Mouse (Mus musculus) erythroblast, adult 5-6 weeks (primary cell): ENCODE measurements around the gene Gm6793. TPM values are rescaled to one million over a fixed set of nuclear protein-coding genes. Genes with fewer than 3 reads are reported as not detected.
A peak's percentile ranks its signal among the peaks of the same experiment; 100 is the strongest.

Source experiments
- ATAC-seq: replicated peaks from 2 replicates; pipeline ENCODE4 v1.8.0; 2016; ENCODE audit warnings: moderate number of reproducible peaks, mild to moderate bottlenecking, moderate TSS enrichment, inconsistent platforms; ENCODE audit not compliant: poor library complexity, low FRiP score, severe bottlenecking
- total RNA-seq, 2 experiments: library from RNA; stranded (forward) in 1 of 2; stranded (reverse) in 1 of 2; fragments of 150-400 nt in 1 of 2; fragments of 200-764, 138-1000 nt in 1 of 2; gene quantifications; 2 replicates each; pipeline versions ENCODE4 v1.2.3 to v1.2.4; 2015 to 2017; ENCODE audit warnings: low replicate concordance in 2 of 2

Gene Gm6793
- total RNA-seq, 2 experiments from 2014 or later = not detected

DNA sequence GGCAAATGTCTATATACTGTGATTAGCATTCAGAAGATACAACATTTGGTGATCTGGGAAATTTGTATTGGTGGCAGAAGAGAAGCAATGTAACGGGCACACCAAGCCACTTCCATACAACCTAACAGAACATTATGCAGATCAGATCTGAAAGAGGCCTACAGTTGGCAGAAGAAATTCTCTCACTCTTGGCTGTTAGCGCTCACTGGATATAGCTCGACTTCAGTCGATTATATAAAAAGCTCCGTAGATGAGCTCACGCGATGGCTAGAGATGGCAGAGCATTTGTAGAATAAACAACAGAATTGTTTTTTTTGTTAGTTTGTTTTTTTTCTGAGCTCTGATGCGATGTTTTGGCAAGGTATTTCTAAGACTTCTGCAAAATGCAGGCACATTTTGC is 23.6 kb downstream of the Gm6793 start:
- no peak for ATAC-seq

DNA sequence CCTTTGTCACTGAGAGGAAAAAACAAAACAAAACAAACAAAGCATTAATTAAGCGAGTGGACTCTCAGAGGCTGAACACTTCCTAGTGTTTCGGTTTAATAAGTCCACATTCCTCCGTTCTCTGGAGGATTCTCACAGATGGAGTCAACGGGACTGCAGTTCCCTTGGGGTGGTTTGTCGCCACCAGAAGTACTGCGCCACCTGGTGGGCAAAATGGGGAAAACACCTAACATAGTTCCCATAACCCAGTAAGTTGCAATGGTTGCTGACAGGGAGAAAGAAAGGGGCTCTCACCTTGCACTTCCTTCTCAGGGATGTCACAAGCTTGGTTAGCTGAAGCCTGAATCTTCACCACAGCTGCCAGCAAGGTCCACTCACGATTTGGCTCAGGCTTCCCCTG is 24.9 kb downstream of the Gm6793 start:
- peak; percentile 80 for ATAC-seq

GRCm38 (mm10) chr8:111984511-111984910 is 30.3 kb downstream of the Gm6793 start:
- ATAC-seq = no peak

GRCm38 (mm10) chr8:111982116-111982515 is 32.7 kb downstream of the Gm6793 start:
- peak; percentile 55 for ATAC-seq

GRCm38 (mm10) chr8:111978147-111978546 is 36.7 kb downstream of the Gm6793 start:
- ATAC-seq = no peak

- ATAC-seq = no peak
Measured at GRCm38 (mm10) chr8:111976326-111976725, 38.5 kb downstream of the Gm6793 start.

DNA sequence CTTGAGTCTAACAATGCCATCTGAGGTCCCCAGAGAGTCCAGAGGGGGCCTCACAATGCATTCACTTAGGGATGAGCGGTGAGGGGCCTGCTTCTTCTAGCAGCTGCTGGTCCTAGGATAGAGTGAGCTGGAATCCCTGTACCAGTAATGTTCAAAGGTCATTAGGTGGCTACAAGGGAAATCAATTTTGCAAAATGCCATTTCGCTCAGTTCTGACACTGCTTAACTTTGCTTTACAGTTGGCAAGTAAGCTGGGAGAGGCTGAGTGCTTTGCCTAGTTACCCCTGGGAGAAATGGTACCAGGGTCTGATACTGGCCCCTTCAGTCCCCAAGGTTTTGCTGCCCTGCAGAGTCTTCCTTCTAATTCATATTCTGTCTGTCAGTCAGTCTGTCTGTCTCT is 39.1 kb downstream of the Gm6793 start:
- ATAC-seq = no peak

DNA sequence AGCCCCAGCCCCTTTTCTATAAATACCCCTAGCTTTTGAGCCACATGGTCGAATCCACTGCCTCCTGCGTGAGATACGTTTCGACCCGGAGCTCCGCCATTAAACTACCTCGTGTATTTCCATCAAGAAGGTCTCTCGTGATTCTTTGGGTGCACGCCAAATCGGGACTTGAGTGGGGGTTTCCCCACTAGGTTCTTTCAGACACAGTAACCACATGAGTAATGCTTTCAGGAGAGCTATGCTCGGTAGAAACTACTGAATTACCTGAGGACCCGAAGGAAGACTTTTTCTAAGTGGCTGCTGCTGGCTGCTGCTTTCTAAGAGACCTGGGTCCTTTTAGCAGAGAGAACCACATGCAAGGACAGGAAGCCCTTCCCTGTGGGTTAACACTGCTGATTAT is 40.7 kb downstream of the Gm6793 start:
- ATAC-seq = no peak

- ATAC-seq = no peak
Measured at GRCm38 (mm10) chr8:111968991-111969390, 45.8 kb downstream of the Gm6793 start.

DNA sequence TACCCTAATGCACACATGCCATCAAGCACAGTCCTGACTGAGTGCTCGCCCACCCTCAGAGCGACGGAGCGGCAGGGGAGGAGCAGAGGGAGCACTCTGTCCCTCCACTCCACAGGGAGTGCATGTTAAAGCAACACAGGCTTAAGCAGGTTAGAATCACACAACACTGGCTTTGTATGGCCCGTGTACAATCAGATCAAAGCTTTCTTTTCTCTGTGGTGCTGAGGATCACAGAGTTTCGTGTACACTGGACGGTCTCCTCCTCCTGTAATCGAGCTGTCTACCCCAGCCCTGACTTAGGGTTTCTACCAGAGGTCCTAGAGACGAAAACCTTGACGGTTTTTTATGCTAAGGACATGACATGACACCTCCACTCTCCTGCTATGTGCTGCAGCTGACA is 46.3 kb downstream of the Gm6793 start:
- ATAC-seq = no peak

GRCm38 (mm10) chr8:111967246-111967870 is 47.5 kb downstream of the Gm6793 start:
- ATAC-seq = no peak

GRCm38 (mm10) chr8:111964849-111965561 is 49.8 kb downstream of the Gm6793 start:
- ATAC-seq = no peak

- ATAC-seq = no peak
Measured at GRCm38 (mm10) chr8:111964351-111964750, 50.5 kb downstream of the Gm6793 start.

DNA sequence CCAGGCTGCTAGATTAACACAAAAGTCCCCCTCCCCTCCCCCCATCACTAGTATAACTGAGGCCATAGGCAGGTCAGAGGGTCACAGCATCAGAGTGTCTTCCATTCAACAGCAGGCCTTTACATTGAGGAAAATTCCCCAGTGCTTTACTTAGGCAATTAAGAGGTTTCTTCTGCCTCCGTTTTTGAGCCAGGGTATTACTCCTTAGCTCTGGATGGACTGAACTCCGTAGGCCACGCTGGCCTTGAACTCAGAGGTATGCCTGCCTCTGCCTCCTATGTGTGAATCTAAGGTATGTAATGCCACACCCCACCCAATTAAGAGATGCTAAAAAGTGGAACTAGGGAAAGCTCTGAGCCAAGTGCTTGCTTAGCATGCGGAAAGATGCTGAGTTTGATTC is 51.3 kb downstream of the Gm6793 start:
- ATAC-seq = no peak

Other genes with a start within 250 kb of the Gm6793 start
- 13.3 and 43.7 TPM in 2 replicates for gene Cfdp1, start 160.7 kb downstream of the Gm6793 start, total RNA-seq (2015; ENCODE audit: low replicate concordance)
- gene Cfdp1, start 160.7 kb downstream of the Gm6793 start, total RNA-seq (2017; ENCODE audit: low replicate concordance) = 32.5 and 33.6 TPM in 2 replicates
- 0.84 and 2.7 TPM in 2 replicates for gene Tmem170, start 138.3 kb downstream of the Gm6793 start, total RNA-seq (2015; ENCODE audit: low replicate concordance)
- 0.70 and 1.4 TPM in 2 replicates for gene Tmem170, start 138.3 kb downstream of the Gm6793 start, total RNA-seq (2017; ENCODE audit: low replicate concordance)
- gene Chst5, start 104.6 kb downstream of the Gm6793 start, total RNA-seq (2015; ENCODE audit: low replicate concordance) = not detected in 2 replicates
- not detected in 2 replicates for gene Chst5, start 104.6 kb downstream of the Gm6793 start, total RNA-seq (2017; ENCODE audit: low replicate concordance)
- gene Tmem231, start 81.2 kb downstream of the Gm6793 start, total RNA-seq (2015; ENCODE audit: low replicate concordance) = 2.7 TPM in 1 of 2 replicates, not detected in the other
- gene Tmem231, start 81.2 kb downstream of the Gm6793 start, total RNA-seq (2017; ENCODE audit: low replicate concordance) = 4.7 and 5.0 TPM in 2 replicates
- gene Gabarapl2, start 74.3 kb downstream of the Gm6793 start, total RNA-seq (2015; ENCODE audit: low replicate concordance) = 113 and 121 TPM in 2 replicates
- 170 and 171 TPM in 2 replicates for gene Gabarapl2, start 74.3 kb downstream of the Gm6793 start, total RNA-seq (2017; ENCODE audit: low replicate concordance)
- gene Adat1, start 22.7 kb downstream of the Gm6793 start, total RNA-seq (2015; ENCODE audit: low replicate concordance) = 0.77 and 1.9 TPM in 2 replicates
- 0.70 and 1.4 TPM in 2 replicates for gene Adat1, start 22.7 kb downstream of the Gm6793 start, total RNA-seq (2017; ENCODE audit: low replicate concordance)
- gene Kars, start 3.7 kb downstream of the Gm6793 start, total RNA-seq (2015; ENCODE audit: low replicate concordance) = 27.0 and 31.7 TPM in 2 replicates
- gene Kars, start 3.7 kb downstream of the Gm6793 start, total RNA-seq (2017; ENCODE audit: low replicate concordance) = 30.4 and 40.3 TPM in 2 replicates
- gene Terf2ip, start 3.6 kb downstream of the Gm6793 start, total RNA-seq (2015; ENCODE audit: low replicate concordance) = 1.9 TPM in 2 replicates
- gene Terf2ip, start 3.6 kb downstream of the Gm6793 start, total RNA-seq (2017; ENCODE audit: low replicate concordance) = 2.5 and 3.6 TPM in 2 replicates